Mouse (Mus musculus) thymus, adult 2 months (tissue): Measurements from ENCODE around the gene Cd5.

Source experiments
- CTCF ChIP-seq: fragments of 200-500 bp; IDR thresholded peaks from 2 replicates; pipeline ENCODE4 v1.5.1; 2012; ENCODE audit warnings: mild to moderate bottlenecking, control low read depth, low read length, moderate library complexity, borderline replicate concordance; ENCODE audit not compliant: control insufficient read depth, poor library complexity, insufficient read depth; ENCODE audit errors: extremely low read depth
- POLR2A ChIP-seq: fragments of 200-500 bp; IDR thresholded peaks from 2 replicates; pipeline ENCODE4 v1.6.1; 2012; ENCODE audit warnings: mild to moderate bottlenecking, low read length, control low read depth, moderate library complexity; ENCODE audit not compliant: control insufficient read depth, poor library complexity, insufficient read depth; ENCODE audit errors: extremely low read depth

GRCm38 (mm10) chr19:10729889-10730288 lies 8.9 kb downstream of the Cd5 start:
- TF ChIP-seq CTCF (no peak), POLR2A (no peak)
